Mouse (Mus musculus) gastrocnemius, postnatal 4 days (tissue): Measurements from ENCODE around the gene Sntn. TPM values are rescaled to one million over a fixed set of nuclear protein-coding genes. Genes with fewer than 3 reads are reported as not detected.

ENCODE experiments used
- DNase-seq, 2 experiments: peaks; one replicate each; pipeline ENCODE4 v3.0.0; 2021 to 2022; ENCODE audit warnings: low spot score in 2 of 2, mixed read lengths in 2 of 2
- long read RNA-seq, 2 experiments: library from polyadenylated mRNA; stranded (forward); transcript quantifications; one replicate each; pipeline ENCODE4 v2.0.0; 2021
- total RNA-seq, 2 experiments: library from RNA; stranded (reverse); gene quantifications; 2 replicates each; pipeline ENCODE4 v1.2.3; 2021

The Sntn gene
- not detected for total RNA-seq
- long read RNA-seq, experiment 1, result 0 reads
- long read RNA-seq, experiment 2, result 0 reads

DNA sequence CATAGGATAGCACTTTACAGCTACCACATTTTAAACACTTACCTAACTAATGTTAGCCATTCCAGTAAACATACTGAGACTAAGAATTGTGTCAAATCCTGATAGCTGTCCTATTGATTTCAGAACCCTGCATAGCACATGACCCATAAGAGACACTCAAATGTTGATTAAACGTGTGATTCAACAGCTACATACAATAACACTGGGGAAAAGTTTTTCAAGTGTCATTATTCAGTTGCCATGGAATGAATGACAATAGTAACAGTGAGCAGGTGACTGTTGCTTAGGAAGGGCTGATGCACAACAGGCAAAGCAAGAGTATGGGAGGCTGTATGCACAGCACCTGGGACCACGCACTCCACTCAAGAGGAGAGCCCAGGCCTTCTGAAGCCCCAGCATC lies at the start of gene Sntn:
Gene Sntn (plus strand): TSS at position 301 of the 400 bp plus-strand sequence.
- no peak for DNase-seq

DNA sequence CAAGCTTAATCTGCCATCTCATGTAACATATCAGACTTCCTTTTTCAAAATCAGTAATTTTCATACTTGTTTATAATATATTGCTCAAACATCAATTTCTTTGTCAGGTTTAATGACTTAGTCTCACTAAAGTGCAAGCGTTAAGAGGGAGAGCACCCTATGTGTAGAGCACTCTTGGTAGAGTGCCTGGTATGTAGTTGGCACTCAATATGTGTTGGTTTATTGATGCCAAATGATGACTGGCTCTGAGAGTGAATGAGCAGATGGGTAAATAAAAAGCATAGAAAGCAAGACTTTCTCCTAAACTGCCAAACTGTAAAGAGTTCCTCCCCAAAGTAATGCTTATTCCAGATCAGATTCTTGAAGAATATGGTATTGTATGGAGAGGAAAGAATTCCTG lies 20.8 kb upstream of the Sntn start:
- no peak for DNase-seq

DNA sequence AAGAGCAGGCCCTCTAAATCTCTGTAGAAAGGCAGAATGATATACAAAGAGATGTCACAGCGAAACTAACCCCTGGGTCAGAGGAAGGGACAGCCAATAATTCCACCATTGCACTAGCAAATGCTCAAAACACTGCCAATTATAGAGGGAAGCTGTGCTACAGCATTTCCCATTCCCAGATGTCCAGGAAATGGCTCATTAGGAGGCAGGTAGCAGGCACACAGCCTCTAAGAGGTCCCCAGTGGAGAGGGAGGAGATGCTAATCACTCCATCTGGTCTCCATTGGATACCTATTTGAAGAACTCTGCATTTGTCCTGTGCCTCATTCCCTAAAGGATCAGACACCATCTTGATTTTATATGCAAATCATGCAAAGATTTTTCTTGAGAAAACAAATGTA lies 19.6 kb upstream of the Sntn start:
- no peak for DNase-seq

DNA sequence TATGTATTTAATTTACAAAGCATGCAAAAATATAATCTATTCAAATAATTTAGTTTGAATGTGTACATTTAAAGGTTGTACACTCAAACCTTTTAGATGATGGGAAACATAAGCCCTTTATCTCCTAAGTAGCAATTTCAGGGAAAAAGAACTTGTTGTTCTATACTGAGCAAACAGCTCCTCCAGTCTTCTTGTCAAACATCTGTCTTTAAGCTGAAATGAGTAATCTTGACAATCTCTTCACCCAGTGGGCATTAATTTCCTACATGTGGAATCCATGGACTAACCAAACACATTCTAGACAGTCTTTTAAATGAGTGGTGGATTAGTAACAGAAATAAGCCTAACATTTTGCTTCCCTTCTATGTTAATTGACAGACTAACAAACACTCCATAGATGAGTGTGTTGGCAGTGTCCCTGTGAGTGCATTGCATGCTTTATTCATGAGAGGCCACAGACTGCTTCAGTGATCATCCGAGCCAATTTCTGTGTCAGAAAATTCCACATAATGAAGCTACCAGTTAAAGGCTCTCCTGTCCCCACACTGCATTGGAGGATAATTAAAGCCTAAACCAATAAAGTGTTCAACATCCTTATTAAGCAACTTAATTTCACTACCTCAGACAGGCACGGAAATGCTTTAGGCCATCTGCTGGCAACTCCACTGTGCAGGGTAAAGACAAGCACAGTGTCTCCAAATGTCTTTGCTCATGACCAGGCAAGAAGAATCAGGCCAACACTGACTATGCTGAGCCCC lies 19.0 kb upstream of the Sntn start:
- DNase-seq, result no peak

DNA sequence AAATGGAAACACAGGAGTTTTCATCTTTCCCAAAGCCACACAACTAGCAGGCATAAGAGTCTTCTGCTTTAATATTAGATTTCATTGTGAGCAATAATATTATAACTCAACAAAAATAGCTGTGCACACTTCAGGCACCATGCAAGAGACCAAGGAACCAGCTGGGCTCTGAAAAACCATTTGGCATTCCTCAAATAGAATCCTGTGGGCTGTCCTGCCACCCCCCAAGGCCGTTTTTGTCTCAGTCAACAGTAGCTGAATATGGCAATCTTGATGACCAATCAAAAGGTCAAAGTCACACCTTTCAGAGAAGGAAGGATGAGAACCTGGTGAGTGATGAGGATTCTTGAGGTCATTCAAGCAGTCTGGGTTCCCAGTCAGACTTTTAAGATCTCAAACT lies 16.0 kb downstream of the Sntn start:
- DNase-seq, result no peak

DNA sequence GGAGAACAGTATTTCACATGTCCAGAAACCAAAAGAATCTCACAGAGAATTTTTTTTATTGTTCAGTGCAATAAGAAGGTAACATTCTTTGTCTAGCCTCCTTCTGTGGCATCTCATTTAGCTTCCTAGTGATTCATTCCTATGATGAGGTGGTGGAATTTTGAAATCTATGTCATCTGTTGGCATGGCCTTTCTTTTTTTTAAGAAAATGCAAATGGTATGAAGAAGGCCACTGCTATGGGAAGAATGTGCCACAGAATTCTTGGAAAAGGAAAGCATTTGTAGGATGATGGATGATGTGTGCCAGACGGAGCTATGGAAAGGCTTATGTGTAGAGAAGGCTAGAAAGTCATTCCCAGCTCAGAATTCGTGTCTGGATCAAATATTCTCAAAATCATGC lies 19.8 kb downstream of the Sntn start:
- DNase-seq, result no peak

DNA sequence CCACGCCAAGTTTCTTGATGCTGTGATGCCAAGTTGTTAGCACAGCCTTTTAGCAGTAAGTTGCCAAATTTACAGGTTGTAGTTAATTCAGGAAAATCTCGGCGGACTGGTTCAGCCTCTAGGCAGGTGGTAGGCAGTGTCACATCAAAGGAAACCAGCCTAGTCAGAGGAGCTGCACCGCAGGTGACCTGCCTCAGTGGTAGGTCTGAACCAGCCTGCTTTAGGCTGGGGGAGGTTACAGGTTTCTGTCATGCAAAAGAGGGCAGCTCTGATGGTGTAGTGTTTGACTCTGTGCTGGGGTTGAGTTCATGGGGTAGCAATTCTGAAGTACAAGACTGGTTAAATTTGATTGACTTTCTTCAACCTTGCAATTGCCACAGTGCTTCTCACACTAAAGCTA lies 61.6 kb downstream of the Sntn start:
- no peak for DNase-seq

Other genes with a start within 250 kb of the Sntn start
- not detected for gene Gm281, start 243.6 kb downstream of the Sntn start, total RNA-seq